Mouse (Mus musculus) kidney, adult 2 months (tissue): ENCODE measurements at regions not wholly inside any gene's neighbourhood (a gene's known extent, or its start where the extent isn't known, plus 50 kb on each side); places are given as distances from the start of the nearest gene placed in this dataset.

ENCODE experiments used
- DNase-seq: peaks from one replicate; pipeline ENCODE4 v3.0.0; 2021
- H3K27ac ChIP-seq: fragments of 200-500 bp; 2 replicates; pipeline ENCODE4 v1.5.1; 2012; ENCODE audit warnings: low read depth, low read length, control low read depth, inconsistent platforms; ENCODE audit not compliant: insufficient read depth
- H3K27me3 ChIP-seq: fragments of 200-500 bp; replicated peaks from 2 replicates; pipeline ENCODE4 v1.6.1; 2012; ENCODE audit warnings: mild to moderate bottlenecking, moderate library complexity, low read length, inconsistent platforms; ENCODE audit not compliant: control insufficient read depth, insufficient read depth
- H3K36me3 ChIP-seq: fragments of 200-500 bp; 2 replicates; pipeline ENCODE4 v1.6.1; 2012; ENCODE audit warnings: mild to moderate bottlenecking, moderate library complexity, low read length, inconsistent platforms; ENCODE audit not compliant: control insufficient read depth, insufficient read depth
- H3K4me1 ChIP-seq: fragments of 200-500 bp; 2 replicates; pipeline ENCODE4 v1.6.1; 2011; ENCODE audit warnings: low read length; ENCODE audit not compliant: control insufficient read depth, insufficient read depth
- H3K4me3 ChIP-seq: fragments of 200-500 bp; 2 replicates; pipeline ENCODE4 v1.5.1; 2011; ENCODE audit warnings: mild to moderate bottlenecking, low read depth, low read length, control low read depth; ENCODE audit not compliant: insufficient read depth
- CTCF ChIP-seq: fragments of 200-500 bp; conservative IDR thresholded peaks from 2 replicates; pipeline ENCODE4 v1.5.1; 2011; ENCODE audit warnings: low read depth, mild to moderate bottlenecking, control low read depth, low read length, moderate library complexity, mixed read lengths; ENCODE audit not compliant: insufficient read depth, insufficient read length
- POLR2A ChIP-seq: fragments of 200-500 bp; IDR thresholded peaks from one replicate; pipeline ENCODE4 v1.6.1; 2011; ENCODE audit warnings: low read depth, low read length, control low read depth
- WGBS: fragments of 180-500 bp; shearing (Covaris S2); methylation state at CpG from one replicate; pipeline ENCODE4 v1.1.7; 2018; 5-methylcytosine and 5-hydroxymethylcytosine counted together

- no peaks in the 10 kb centered on the region; the same call in 1 of the 2 replicates for H3K4me1 ChIP-seq
- no peaks in the 10 kb centered on the region for H3K27me3 ChIP-seq
- no peak overlapping the region for H3K4me3 ChIP-seq
- 83% methylated on average over 5 of the region's 5 CpGs for WGBS
- no peak for DNase-seq
- TF ChIP-seq POLR2A (no peak), CTCF (no peak)
- no peak overlapping the region for H3K27ac ChIP-seq
- no peaks in the 10 kb centered on the region for H3K36me3 ChIP-seq
Observed at GRCm38 (mm10) chr4:95143668-95144067, 91.6 kb upstream of the Jun start.

GRCm38 (mm10) chr4:95144440-95144839, 92.4 kb upstream of the Jun start:
- Histone ChIP-seq H3K4me1 (no peaks in the 10 kb centered on the region; the same call in 1 of the 2 replicates), H3K27me3 (no peaks in the 10 kb centered on the region), H3K4me3 (no peak overlapping the region), H3K27ac (no peak overlapping the region), H3K36me3 (no peaks in the 10 kb centered on the region)
- TF ChIP-seq POLR2A (no peak), CTCF (no peak)
- DNase-seq: no peak

GRCm38 (mm10) chr4:95146268-95146667, 94.2 kb upstream of the Jun start:
- Histone ChIP-seq H3K36me3 (no peaks in the 10 kb centered on the region), H3K27me3 (no peaks in the 10 kb centered on the region), H3K4me1 (no peaks in the 10 kb centered on the region; the same call in 1 of the 2 replicates), H3K27ac (no peak overlapping the region), H3K4me3 (no peak overlapping the region)
- no peak for DNase-seq
- WGBS: 90% methylated on average over 5 of the region's 5 CpGs
- TF ChIP-seq CTCF: no peak
- no peak for TF ChIP-seq POLR2A

GRCm38 (mm10) chr4:95148665-95149064, 96.6 kb upstream of the Jun start:
- no peaks in the 10 kb centered on the region for H3K4me1 ChIP-seq
- H3K4me3 ChIP-seq: no peak overlapping the region
- H3K27me3 ChIP-seq: no peaks in the 10 kb centered on the region
- no peak for TF ChIP-seq CTCF
- no peak for TF ChIP-seq POLR2A
- no peak for DNase-seq
- WGBS: 59% methylated on average over 1 of the region's 1 CpGs
- H3K36me3 ChIP-seq: no peaks in the 10 kb centered on the region
- no peak overlapping the region for H3K27ac ChIP-seq

GRCm38 (mm10) chr4:95151678-95152077, 99.7 kb upstream of the Jun start:
- H3K27ac ChIP-seq: 0 out of 2 replicates have a peak overlapping the region, but pooled peaks have one; percentile 1
- H3K27me3 ChIP-seq: no peaks in the 10 kb centered on the region
- DNase-seq: peak; percentile 59
- WGBS: 88% methylated on average over 8 of the region's 8 CpGs
- no peak overlapping the region for H3K4me3 ChIP-seq
- H3K4me1 ChIP-seq: no peaks in the 10 kb centered on the region
- no peaks in the 10 kb centered on the region for H3K36me3 ChIP-seq
- TF ChIP-seq POLR2A (no peak), CTCF (no peak)

GRCm38 (mm10) chr4:95152431-95153115, 100.6 kb upstream of the Jun start:
- no peaks in the 10 kb centered on the region for H3K36me3 ChIP-seq
- WGBS: 77% methylated on average over 4 of the region's 4 CpGs
- H3K27me3 ChIP-seq: no peaks in the 10 kb centered on the region
- no peak overlapping the region for H3K4me3 ChIP-seq
- no peak overlapping the region for H3K27ac ChIP-seq
- TF ChIP-seq CTCF (no peak), POLR2A (no peak)
- H3K4me1 ChIP-seq: no peaks in the 10 kb centered on the region
- DNase-seq: no peak

GRCm38 (mm10) chr4:95153737-95154287, 101.8 kb upstream of the Jun start:
- Histone ChIP-seq H3K36me3 (no peaks in the 10 kb centered on the region), H3K27me3 (no peaks in the 10 kb centered on the region), H3K4me3 (no peak overlapping the region), H3K4me1 (no peaks in the 10 kb centered on the region), H3K27ac (peak overlapping the region; percentile 67)
- TF ChIP-seq CTCF (no peak), POLR2A (no peak)
- WGBS: 32% methylated on average over 6 of the region's 6 CpGs
- DNase-seq: peak; percentile 88
